Mouse (Mus musculus) hindbrain, embryonic 11.5 days (tissue): ENCODE measurements around the gene Gm19684. TPM values are rescaled to one million over a fixed set of nuclear protein-coding genes. Genes with fewer than 3 reads are reported as not detected.
A peak's percentile ranks its signal among the peaks of the same experiment; 100 is the strongest.
"Not testable (repeated sequence)": the region's sequence is repeated elsewhere in the genome, so short reads cannot be mapped to it uniquely, and the experiment has no call there.

Experiments used
- ATAC-seq: fragments of 200-750 bp; cut with Nextera tagmentation; 2 replicates; pipeline ENCODE4 v1.8.0; 2017; ENCODE audit warnings: mild to moderate bottlenecking, moderate TSS enrichment, moderate library complexity; ENCODE audit not compliant: low FRiP score
- DNase-seq: peaks from one replicate; pipeline ENCODE4 v3.0.0-alpha.2; 2015; ENCODE audit warnings: low spot score
- H3K27ac ChIP-seq: fragments of 300-500 bp; sonication (generic); 2 replicates; pipeline ENCODE4 v1.5.1; 2014; ENCODE audit warnings: mild to moderate bottlenecking, low read depth, low read length
- H3K27me3 ChIP-seq: fragments of 300-500 bp; sonication (generic); 2 replicates; pipeline ENCODE4 v1.6.1; 2014; ENCODE audit warnings: mild to moderate bottlenecking, low read length, moderate library complexity, mixed read lengths; ENCODE audit not compliant: control insufficient read depth, insufficient read depth
- H3K36me3 ChIP-seq: fragments of 300-500 bp; sonication (generic); 2 replicates; pipeline ENCODE4 v1.6.1; 2014; ENCODE audit warnings: mild to moderate bottlenecking, low read length, moderate library complexity, mixed read lengths; ENCODE audit not compliant: control insufficient read depth, insufficient read depth
- H3K4me1 ChIP-seq: fragments of 300-500 bp; sonication (generic); replicated peaks from 2 replicates; pipeline ENCODE4 v1.6.1; 2014; ENCODE audit warnings: low read length, mixed read lengths; ENCODE audit not compliant: control insufficient read depth, insufficient read depth
- H3K4me2 ChIP-seq: fragments of 300-500 bp; sonication (generic); replicated peaks from 2 replicates; pipeline ENCODE4 v1.6.1; 2014; ENCODE audit warnings: mild to moderate bottlenecking, low read depth, low read length
- H3K4me3 ChIP-seq: fragments of 300-500 bp; sonication (generic); 2 replicates; pipeline ENCODE4 v1.5.1; 2014; ENCODE audit warnings: low read depth, low read length
- H3K9ac ChIP-seq: fragments of 300-500 bp; sonication (generic); 2 replicates; pipeline ENCODE4 v1.6.1; 2014; ENCODE audit warnings: low read depth, low read length
- H3K9me3 ChIP-seq: fragments of 300-500 bp; sonication (generic); 2 replicates; pipeline ENCODE4 v1.6.1; 2016; ENCODE audit warnings: low read length; ENCODE audit not compliant: control insufficient read depth
- WGBS: fragments of 180-500 bp; shearing (Covaris S2); extraction: QIAGEN DNeasy Blood & Tissue Kit; methylation state at CpG from one replicate; pipeline ENCODE4 v1.1.7; 2014; 5-methylcytosine and 5-hydroxymethylcytosine counted together
- polyA plus RNA-seq: library from polyadenylated mRNA; unstranded; fragments of >200 nt; fragmentation: Nextera tagmentation; extraction: Ambion mirVana; gene quantifications from 2 replicates; pipeline ENCODE4 v1.2.1, GENCODE M21; 2014

The Gm19684 gene
- polyA plus RNA-seq, 1 experiment from 2014 or later: not detected

DNA sequence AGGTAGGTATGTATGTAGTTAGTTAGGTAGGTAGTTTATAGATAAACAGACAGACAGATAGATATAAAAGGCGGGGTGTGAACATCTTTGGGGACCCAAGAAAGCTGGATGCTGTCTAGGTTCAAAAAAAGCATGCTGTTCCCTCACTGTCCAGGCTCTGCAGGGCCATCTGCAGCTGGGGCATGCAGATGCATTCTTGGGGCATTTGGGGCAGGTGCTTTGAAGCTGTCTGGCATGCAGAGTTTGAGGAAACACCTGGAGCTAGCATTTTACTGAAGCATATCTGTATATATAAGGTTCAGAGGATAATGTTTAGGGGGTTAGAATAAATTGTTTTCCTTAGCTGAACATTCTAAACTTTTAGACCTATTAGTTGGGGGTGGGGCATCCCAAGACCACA lies 25.5 kb downstream of the Gm19684 start:
- H3K4me3 ChIP-seq, H3K4me1 ChIP-seq, H3K9ac ChIP-seq, H3K36me3 ChIP-seq, ATAC-seq, H3K4me2 ChIP-seq, DNase-seq, H3K9me3 ChIP-seq, H3K27ac ChIP-seq: not testable (repeated sequence)
- 84% methylated on average over 1 of the region's 1 CpGs for WGBS
- peaks cover 32% of the 10 kb centered on the region for H3K27me3 ChIP-seq

DNA sequence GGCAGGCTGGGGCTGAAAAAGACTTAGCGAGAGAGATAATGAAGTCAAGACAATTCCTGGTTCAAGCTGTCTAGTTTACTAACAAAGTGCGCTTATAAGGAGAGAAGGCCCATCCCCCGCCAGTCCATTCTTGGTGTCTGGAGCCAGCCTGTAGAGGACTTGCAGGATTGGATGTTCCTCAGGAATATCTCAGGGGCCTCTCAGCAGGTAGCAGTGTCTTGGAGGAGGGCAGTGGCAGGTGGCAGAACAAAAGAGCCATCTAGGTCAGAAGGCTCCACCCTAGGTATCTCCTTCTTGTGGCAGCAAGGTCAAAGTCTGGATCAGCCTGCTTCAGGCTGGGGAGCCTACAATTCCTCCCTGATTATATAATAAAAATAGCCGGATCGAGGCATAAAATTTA lies 27.0 kb downstream of the Gm19684 start:
- H3K4me3 ChIP-seq, DNase-seq, ATAC-seq, H3K27ac ChIP-seq, H3K4me1 ChIP-seq, H3K4me2 ChIP-seq, H3K36me3 ChIP-seq, H3K9ac ChIP-seq, H3K9me3 ChIP-seq: not testable (repeated sequence)
- H3K27me3 ChIP-seq: peaks cover 27% of the 10 kb centered on the region
- 77% methylated on average over 5 of the region's 5 CpGs for WGBS

DNA sequence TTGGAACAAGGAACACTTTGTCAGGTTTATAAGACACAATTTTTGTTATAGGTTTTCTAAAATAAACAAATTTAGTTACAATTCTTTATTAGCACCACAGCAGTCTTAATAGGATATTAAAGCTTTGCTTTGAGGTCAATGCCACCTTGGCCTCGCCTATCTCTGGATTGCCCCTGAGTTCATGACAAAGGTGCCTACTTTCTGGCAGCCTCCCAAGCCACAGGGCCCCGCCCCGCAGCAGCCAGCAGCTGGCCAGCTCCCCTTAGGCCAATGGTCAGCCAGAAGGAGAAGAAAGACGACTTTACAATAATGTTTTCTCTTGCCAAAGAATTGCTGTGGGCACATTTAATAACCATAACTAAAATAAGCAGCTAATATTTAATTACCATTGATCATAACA lies 29.7 kb downstream of the Gm19684 start:
- H3K9ac ChIP-seq, H3K4me1 ChIP-seq, H3K36me3 ChIP-seq, H3K27ac ChIP-seq, ATAC-seq, H3K4me2 ChIP-seq, H3K9me3 ChIP-seq, H3K4me3 ChIP-seq, DNase-seq: not testable (repeated sequence)
- 51% methylated on average over 4 of the region's 4 CpGs for WGBS
- H3K27me3 ChIP-seq: peaks cover 11% of the 10 kb centered on the region

DNA sequence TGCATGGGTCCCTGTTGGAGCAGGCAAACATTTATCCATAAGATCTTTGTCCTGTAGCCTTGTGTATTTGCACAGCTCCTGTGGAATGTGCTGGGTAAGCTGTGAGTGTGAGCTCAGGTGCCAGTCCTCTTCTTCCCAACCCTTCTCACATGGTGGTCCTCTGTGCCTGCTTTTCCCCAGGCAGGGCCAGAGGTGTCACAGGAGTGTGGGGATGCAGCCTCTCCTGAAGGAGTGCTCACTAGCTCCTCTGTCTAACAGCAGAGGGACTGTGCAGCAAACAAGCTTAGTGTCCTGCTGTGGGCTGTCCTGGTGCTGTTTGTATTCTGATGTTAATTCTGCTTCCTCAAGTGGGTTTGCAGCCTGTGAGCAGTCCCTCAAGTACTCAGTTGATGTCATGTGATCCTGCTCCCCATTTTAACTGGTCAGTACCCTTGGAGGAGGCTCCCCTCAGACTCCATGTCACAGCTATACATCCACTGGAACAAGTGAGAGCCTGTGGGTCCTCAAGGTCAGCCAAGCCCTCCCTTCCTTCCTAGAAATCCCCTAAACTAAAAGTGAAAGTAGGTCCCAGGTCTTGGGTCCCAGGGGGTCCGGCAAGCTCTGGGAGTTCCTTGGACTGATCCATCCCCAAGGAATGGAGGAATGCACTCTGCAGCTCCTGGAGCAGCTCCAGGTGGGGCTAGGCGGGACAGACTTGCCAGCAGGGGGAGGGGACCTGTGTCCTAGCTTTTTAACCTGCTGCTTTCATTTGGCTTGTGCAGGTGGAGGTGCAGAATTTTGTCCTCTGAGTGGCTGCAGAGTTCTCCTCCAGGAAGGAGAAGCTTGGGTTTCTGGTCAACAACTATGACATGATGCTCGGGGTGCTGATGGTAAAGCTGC lies 33.0 kb downstream of the Gm19684 start:
- Histone ChIP-seq H3K27ac (no peak overlapping the region), H3K9ac (no peak overlapping the region), H3K4me3 (no peak overlapping the region), H3K27me3 (peaks cover 21% of the 10 kb centered on the region), H3K4me1 (no peaks in the 10 kb centered on the region), H3K4me2 (no peak overlapping the region), H3K9me3 (no peaks in the 10 kb centered on the region), H3K36me3 (no peaks in the 10 kb centered on the region)
- DNase-seq (no peak), ATAC-seq (no peak)
- WGBS: 23% methylated on average over 3 of the region's 3 CpGs

DNA sequence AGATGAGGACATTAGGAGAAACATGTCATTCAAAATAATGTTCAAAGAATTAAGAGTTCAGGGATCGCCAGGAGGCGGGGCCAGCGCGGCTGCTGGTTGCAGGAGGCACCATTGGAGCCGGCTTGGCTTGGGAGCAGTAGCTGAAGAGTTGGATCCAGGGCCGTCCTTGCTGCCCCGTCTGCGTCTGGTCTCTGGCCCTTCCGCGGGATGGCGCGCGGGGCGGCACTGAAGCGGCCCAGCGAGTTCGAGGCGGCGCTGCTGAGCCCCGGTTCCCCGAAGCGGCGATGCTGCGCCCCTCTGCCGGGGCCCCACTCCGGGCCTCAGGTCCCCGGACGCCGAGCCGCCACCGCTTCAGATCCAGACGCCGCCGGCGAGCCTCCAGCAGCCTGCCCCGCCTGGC lies 36.3 kb downstream of the Gm19684 start:
- H3K9me3 ChIP-seq, DNase-seq, H3K27ac ChIP-seq, H3K36me3 ChIP-seq, H3K4me1 ChIP-seq, ATAC-seq, H3K9ac ChIP-seq: not testable (repeated sequence)
- 0 out of 2 replicates have a peak overlapping the region, but pooled peaks have one; percentile 19 for H3K4me3 ChIP-seq
- peak overlapping the region; percentile 38 for H3K4me2 ChIP-seq
- WGBS: under 1% methylated on average over 31 of the region's 36 CpGs
- H3K27me3 ChIP-seq: peaks cover 44% of the 10 kb centered on the region

DNA sequence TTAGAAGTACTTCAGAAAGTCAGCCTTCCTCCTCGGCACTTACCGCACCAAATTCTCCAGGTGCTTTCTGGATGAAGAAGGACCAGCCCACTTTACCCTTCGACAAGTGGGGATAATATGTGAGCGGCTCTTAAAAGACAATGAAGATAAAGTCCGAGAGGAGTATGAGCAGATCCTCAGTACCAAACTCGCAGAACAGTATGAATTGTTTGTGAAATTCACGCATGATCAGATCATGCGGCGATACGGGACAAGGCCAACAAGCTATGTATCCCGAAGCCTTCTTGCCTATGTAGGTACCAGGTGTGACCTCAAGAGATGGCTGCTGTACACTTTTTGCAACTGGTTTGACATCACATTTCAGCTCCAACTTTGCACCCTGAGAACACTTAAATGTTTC lies 36.8 kb downstream of the Gm19684 start:
- DNase-seq, H3K4me1 ChIP-seq, H3K9me3 ChIP-seq, H3K27ac ChIP-seq, ATAC-seq, H3K4me3 ChIP-seq, H3K9ac ChIP-seq, H3K36me3 ChIP-seq: not testable (repeated sequence)
- WGBS: 18% methylated on average over 11 of the region's 11 CpGs
- H3K27me3 ChIP-seq: peaks cover 47% of the 10 kb centered on the region
- 0 out of 2 replicates have a peak overlapping the region, but pooled peaks have one; percentile 38 for H3K4me2 ChIP-seq

DNA sequence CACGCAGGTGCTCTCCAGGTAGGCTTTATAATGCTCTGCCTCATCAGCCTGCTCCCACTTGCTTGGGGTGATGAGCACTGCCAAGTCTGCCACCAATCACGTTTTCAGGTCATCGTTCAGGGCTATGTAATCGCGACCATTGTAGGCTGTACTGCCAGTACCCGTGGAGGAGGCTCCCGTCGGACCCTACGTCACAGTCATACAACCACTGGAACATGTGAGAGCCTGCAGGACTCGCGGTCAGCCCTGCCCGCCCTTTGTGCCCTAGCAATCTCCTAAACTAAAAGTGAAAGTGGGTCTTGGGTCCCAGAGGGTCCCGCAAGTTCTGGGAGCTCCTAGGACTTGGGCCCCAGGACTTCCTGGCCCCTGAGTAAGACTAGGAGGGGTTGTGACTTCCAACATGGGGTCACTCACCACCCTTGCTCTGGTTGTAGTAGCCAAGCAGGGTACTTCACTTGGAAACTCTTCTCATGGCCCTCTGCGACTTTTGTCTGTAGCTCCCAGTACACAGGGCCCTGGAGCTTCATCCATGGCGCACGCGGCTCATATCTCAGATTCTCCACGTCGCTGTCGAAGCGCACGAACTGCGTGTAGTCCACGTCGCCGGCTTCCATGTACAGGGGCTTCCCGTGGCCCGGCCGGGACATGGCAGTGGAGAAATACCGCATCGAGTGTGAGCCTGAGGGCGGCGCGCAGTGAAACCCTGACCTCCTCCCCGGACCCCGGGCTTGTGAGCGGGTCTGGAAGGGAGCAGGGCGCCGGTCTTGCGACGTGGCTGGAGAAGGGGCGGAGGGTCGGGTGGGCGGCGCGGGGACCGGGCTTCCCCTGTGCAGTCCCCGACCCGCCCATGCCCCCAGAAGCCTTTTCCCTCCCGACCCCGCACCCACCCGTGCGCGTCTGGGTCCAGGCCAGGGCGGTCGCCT lies 39.9 kb downstream of the Gm19684 start:
- 2% methylated on average over 53 of the region's 56 CpGs for WGBS
- H3K27ac ChIP-seq: no peak overlapping the region
- no peak overlapping the region for H3K4me3 ChIP-seq
- H3K9me3 ChIP-seq: no peaks in the 10 kb centered on the region
- H3K4me2 ChIP-seq: peak overlapping the region; percentile 21; the same call in 1 of the 2 replicates
- H3K4me1 ChIP-seq: no peaks in the 10 kb centered on the region
- no peak for ATAC-seq
- H3K36me3 ChIP-seq: no peaks in the 10 kb centered on the region
- no peak overlapping the region for H3K9ac ChIP-seq
- H3K27me3 ChIP-seq: peaks cover 67% of the 10 kb centered on the region
- DNase-seq: no peak

DNA sequence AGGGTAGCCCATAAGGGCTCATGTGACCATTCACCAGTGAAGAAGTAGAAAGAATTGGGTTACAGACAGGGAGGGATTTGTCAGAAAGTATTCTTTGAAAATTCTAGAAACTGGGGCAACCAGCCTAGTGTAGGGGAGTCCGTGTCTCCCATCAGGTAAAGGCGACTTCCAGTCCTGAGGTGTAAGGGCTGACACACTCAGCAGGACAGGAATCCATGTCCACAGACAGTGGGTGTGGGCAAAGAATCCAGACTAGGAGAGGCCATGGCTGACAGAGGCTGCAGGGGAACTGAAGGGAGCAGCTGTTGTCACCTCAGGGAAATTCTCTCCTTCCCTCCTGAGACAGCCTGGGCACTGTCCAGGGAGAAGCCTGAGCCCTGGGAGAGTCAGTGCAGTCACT lies 45.4 kb downstream of the Gm19684 start:
- not testable (repeated sequence) for H3K36me3 ChIP-seq, H3K9me3 ChIP-seq, H3K4me3 ChIP-seq, H3K27ac ChIP-seq, H3K9ac ChIP-seq, H3K4me2 ChIP-seq, DNase-seq, H3K4me1 ChIP-seq, ATAC-seq
- peaks cover 67% of the 10 kb centered on the region for H3K27me3 ChIP-seq
- WGBS: 14% methylated on average over 2 of the region's 2 CpGs
